Mouse (Mus musculus): ENCODE results near the gene Prrg2. TPM values are rescaled to one million over a fixed set of nuclear protein-coding genes. Genes with fewer than 3 reads are reported as not detected.
A peak's percentile ranks its signal among the peaks of the same experiment; 100 is the strongest.

The Prrg2 gene
- total RNA-seq, 1 experiment from 2014 or later: 19.2 TPM

DNA sequence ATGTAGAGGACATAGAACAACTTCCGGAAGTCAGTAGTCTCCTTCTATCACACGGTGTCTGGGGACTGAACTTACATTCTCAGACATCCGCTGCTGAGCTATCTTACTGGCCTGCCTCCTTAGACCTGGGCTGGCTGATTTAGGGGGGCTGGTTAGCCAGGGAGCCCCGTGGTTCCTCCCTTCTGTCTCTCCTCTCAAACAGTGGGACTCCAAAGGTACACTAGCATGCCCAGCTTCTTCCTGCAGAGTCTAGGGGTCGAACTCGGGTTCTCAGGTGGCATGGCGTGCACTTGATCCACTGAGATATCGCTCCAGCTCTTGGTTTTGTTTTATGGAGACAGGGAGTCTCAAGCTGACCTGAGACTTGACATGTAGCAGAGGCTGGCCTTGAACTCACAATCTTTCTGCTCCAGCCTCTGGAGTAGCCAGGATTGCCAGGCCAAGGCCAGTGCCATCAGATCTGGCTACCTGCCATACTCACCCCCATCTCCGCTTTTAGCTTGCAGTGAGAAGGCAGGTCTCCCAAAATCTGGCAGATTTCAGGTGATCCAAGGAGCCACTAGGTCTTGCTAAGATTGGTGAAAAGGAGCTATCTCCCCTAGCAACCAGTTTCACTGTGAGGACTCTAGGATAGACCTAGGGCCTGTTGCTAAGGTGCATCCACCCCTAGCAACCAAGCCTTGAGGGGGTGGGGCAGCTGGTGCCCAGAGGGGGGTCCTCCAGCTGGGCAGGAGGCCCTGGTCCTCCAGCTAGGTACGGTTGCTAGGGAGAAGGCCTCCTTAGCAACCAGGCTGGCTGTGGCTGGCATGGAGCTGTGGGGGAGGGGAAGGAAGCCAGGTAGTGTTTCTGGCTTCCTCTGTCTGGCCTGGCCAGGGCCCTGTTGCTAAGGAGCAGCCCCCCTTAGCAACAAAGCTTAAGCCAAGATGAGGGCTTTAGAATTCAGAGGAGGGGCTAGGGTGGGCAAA is 3.6 kb downstream of the Prrg2 start:
- no peak for DNase-seq

DNA sequence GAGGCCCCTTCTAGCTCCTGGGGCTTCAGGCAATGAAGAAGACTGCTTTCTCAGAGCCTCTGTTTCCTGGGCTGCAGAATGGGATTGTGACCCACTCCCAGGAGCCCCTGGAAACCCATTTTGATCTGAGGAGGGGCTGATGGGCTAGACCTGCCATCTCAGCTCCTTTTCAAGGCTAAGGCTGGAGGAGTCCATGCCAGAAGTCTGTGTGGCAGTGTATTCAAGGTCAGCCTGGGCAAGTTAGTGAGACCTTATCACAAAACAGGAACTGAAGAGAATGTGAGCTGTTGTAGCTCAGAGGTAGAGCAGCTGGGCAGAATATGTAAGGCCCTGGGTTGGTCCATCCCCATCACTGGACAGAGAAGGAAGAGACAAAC is 5.5 kb downstream of the Prrg2 start:
- no peak for DNase-seq

DNA sequence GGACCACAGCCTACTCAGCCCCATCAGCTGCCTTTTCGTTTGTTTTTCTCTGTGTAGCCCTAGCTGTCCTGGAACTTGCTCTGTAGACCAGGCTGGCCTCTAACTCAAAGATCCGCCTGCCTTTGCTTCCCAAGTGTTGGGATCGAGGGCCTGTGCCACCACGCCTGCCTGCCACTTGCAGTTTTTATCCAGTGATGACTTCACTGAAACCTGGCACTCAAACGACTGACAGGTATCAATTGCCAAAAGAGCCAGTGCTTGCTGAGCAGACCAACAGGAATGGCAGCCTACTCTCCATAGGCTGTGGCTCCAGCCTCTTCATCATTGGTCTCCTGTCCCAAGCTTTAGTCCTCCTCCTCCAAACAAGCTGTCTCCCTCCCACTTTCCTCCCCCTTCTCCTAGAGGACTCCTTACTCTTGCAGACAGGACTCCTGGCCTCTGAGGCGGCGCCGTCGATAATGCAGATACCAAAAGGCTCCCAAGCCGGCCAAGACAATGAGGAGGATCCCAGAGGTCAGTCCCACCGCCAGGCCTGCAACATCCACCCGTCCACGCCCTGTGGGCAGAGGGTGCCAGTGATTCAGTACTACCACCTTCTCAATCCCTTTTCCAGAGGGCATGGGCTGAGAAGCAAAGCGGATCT is 6.0 kb downstream of the Prrg2 start:
- no peak for DNase-seq

DNA sequence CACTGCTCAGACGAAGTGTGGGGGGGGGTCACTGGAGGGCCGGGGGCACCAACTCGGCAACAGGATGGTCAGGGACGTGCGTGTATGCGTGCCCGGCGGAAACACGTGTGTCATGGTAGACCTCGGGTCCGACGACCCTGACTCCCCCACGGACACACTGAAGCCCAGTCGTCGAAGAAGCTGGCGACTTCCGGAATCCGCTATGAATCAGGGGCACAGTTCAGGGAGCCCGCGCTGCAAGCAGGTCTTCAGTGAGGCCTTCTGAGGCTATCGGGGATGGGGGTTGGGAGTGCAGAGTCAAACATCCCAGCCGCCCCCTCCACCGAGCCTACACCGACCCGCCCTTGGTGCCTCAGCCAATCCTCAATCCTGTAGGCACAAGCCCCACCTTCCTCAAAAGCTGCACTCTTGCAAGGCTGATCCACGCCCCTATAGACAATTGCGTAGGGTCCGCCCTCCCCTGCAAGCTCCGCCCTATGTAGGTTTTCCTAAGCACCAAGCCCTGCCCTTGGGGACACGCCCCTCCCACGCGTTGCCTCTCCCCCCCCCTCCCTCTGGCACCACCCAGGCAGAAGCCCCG is 8.5 kb downstream of the Prrg2 start:
- peak; percentile 90 for DNase-seq

DNA sequence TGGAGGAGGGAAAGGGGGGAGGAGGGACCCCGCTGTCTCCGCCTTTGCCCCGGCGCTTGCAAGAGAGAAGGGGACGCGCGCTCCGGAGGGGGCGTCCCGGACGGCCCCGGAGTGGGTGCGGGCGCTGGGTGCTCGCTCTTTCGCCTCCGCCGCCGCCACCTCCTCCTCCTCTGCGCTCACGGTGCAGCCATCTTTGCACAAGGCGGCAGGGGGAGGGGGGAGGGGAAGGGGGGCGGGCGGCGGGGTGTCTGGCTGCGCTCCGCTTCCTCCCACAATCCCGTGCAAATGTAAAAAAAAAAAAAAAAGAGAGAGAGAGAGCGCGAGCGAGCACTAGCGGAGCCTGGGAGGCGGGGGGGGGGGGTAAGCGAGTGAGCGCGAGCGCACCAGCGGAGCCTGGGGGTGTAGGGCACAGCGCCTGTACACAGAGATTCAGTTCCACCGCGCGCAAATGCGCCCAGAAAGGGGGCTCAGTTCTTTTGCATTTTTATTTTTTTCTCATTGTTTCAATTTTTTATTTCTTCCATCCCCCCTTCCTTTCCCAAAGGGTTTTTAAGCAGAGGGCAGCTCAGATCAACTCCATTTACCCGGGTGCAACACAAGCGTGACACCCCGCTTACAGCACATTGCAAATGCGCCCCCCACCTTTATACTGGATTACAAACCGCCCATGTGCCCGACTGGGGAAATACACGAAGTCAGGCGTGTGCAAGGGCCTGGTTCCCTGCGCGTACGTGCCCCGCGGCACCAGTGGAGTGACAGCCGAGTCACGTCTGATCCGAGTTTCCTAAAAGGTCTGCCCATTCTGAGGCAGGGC is 9.2 kb downstream of the Prrg2 start:
- DNase-seq: peak; percentile 79

DNA sequence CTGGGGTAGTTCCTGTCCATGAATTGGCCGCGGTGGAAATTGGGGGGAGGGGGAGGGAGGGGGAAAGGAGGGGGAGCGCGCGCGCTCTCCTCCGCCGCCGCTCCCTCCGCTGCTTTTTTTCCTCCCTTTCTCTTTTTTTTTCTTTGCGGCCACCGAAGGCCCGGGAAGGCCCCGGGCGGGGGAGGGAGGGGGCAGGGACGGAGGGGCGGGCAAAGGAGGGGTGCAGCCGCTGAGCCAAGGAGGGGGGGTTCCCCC is 9.7 kb downstream of the Prrg2 start, which contains the start of gene Prr12:
Gene Prr12 (minus strand): TSS at position 20 of the 255 bp plus-strand sequence.
- no peak for DNase-seq

DNA sequence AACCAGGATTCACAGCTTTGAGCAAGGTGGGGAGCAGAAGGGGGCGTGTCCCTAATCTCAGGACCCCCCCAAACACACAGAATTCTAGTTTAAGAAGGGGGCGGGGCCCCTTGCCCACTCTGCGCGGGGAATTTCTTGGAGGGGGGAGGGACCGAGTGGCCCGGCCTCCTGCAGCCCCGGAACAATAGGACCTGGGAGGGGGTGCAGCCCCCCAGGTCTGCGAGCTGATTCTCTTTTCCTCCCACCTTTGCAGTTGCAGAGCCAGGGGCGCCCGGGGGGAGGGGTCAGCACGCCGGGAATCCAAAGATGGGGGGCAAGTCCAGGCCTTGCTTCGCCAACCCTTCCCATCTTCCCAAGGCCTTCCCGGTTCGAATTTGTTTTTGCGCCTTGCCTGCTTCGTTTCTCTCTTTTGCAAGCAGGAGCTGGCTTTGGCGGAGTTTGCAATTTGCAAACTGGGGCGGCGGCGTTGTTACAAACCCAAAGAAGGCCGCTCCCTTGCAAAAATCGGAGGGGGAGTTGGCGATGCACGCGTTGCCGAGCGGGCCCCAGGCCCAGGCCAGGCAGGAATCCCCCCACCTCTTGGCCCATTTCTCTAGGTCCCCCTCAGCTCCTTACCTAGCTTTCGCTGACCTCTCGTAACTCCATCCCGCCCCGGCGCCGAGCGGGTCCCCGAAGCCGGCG is 10.2 kb downstream of the Prrg2 start:
- no peak for DNase-seq

DNA sequence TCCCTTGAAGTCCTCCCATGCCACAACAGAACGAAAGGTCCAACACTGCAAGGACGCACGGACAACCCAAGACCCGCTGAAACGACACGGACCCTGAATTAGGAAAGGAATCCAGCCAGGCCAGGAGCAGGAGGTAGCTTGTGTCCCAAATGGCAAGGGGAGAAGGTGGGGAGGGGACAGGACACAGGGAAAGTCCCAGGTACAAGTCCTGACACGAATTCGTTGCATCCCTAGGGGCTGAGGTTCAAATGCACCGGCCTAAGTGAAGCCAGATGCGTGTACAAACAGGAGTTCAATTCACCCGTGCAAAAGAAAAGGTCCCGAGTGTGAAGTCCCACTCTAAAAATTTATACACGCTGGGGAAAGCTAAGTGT is 10.9 kb downstream of the Prrg2 start:
- no peak for DNase-seq

DNA sequence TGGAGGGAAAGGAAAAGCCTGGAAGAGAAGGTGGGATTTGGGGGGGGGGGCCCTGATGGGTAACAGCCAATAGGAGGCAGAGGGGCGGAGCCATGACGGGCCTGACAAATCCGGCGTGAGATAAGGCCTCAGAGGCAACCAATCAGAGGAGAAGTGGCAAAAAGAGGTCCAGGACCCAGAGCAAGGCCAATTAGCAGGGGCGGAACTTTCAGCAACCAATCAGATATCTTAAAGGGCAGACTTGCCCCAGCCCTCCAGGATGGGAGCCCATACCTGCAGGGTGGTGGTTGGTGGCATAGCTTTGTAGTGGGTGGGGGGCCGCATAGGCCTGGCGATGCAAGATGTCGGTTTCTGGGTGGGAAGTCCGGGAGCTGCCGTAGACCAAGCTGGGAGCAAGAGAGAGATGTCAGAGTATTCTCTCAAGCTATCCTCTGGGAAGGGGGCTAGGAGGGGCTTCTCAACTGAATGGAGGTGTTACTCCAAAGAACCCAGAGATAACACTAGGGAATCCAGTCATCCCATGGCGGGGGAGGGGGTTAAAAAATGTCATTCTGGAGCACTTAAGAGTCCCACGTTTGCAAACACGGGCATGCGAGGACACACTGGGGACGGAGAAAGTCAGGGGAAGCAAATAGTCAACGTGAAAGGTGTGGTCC is 11.4 kb downstream of the Prrg2 start:
- DNase-seq: peak; percentile 75

DNA sequence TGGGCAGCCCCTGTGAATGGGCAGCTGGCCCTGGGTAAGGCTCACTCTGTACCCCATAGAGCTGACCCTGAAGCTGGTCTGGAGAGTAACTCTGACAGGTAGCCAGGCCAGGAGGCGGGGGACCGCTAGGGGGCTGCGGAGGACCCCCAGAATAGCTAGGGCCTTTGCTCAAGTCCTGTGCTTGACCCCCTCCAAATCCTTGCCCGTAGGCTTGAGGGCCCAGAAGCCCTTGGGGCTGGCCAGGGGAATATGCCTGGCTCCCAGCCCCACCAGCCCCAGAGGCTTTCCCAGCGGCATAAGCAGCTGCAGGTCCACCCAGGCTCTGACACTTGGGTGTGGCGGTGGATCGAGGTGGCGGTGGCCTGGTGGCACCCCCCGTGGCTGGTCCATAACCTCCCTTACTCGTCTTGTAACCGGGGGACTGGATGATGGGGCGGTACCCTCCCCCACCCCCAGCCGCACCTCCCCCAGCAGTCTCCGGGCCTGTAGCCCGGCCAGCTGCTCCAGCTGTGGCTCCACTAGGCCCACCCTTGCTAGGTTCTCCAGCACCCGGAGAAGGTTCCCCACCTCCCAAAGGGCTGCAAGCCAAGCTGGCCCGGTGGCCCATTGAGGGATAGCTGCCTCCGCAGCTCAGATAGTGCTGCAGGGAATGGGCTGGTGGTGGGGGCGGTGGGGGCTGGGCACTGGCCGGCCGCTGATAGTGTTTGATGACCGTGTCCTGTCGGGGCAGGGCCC is 13.4 kb downstream of the Prrg2 start:
- no peak for DNase-seq

DNA sequence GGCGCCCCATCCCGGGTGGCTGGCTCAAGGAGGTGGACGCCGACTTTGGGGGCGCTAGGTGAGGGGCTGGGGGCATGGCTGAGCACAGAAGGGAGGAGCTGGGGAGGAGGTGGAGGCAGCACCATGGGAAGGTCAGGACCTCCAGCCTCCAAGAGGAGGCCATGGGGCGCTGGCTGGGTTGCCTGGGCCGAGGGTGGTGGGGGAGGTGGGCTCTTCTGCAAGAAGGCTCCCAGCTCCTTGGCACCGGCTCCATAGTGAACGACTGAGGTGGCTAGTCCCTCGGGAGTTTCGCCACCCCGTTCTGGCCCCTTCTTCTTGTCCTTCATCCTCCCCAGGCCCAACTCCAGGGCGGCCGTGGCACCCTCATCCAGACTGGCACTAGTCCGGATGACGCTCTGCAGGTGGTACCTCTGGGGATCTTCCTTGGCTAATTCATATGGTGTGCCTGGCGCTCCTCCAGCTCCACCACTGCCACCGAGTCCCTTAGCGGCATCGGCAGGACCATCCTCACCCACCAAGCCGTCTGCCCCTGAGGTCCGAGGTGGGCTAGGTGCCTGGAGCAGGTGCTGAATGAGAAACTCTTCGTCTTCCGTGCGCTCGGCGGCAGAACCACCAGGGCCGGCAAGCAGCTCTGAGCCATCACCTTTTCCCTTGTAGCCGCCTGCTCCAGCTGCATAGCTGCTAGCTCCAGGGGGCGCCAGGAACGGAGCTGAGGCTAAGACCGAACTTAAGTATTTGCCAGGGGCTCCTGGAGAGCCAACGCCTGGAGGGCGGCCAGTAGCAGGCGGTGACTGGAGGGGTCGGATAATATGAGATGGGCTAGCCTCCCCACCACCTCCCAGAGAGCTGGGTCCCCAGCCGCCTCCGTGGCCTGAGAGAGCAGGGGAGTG is 14.2 kb downstream of the Prrg2 start:
- DNase-seq: no peak

DNA sequence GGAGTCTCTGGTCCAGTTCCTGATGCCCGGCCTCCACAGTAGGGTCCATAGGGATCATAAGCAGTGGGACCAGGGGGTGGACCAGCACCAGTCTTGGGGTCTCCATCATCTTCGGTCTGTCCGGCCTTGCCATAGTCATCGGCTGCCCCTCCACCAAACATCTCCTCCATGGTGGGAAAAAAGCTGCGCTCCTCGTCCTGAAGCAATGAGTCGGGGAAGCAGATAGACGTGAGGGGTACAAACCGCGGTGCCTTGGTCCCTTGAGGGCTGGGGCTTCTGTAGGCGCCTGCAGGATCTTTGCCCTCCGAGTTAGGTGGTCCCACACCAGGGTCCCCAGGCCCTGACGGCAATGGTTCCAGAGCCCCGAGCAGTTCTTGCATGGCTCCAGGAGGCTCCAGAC is 15.0 kb downstream of the Prrg2 start:
- DNase-seq: no peak

DNA sequence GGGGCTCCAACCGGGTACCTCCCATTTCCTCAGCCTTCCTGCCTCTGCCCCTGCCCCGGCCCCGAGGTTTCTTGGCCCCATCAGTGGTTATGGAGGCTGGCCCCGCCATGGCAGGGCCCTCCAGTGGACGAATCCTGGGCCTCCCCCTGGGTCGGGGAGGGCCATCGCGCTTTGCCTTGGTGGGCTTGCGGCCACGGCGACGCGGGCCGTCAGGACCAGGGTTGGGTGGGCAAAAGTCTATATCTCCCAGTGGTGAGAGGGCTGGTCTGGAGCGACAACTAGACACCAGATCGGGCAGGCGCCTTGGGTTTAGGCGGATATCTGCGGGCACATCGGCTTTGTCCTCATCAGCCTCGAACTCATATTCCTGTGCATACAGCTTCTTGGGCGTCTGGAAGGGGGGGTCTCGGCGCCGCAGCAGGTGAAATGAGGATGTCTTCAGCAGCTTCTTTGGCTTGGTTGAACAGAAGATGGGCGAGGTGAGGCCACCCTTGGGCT is 15.6 kb downstream of the Prrg2 start:
- no peak for DNase-seq

DNA sequence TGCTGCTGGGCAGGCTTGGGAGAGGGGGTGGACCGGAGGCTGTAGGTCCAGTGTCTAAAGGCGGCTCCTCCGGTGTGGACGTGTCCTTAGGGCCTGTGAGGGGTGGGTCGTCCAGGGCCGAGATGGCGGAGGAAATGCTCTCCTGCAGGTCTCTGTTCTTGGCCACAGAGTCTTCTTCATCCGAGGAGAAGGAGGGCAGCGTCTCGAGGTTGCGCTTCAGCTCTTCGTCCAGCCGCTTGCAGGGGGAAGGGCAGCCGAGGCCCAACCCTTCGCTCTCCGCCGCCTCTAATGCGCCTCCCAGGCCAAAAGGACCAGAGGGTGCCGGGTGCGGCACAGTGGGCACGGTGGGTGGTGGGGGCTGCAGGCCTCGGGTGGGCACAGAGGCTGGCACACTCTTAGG is 16.7 kb downstream of the Prrg2 start:
- DNase-seq: no peak

DNA sequence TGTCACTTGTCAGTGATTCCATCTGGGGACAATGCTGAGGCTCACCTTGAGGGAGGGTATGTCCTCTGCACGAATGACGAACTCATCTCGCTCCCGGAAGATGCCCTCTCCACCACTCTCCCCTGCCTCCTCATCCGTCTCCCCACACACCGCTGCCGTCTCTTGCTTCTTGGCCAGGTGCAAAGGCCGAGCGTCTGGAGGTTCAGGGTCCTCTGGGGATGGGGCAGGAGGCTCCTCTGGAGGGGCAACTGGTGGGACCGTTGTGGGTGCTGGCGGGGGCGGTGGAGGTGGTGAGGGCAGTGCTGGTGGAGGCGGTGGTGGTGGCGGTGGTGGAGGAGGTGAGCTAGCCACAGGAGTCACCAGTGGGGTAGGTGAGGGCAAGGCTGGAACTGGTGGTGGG is 19.2 kb downstream of the Prrg2 start:
- no peak for DNase-seq

DNA sequence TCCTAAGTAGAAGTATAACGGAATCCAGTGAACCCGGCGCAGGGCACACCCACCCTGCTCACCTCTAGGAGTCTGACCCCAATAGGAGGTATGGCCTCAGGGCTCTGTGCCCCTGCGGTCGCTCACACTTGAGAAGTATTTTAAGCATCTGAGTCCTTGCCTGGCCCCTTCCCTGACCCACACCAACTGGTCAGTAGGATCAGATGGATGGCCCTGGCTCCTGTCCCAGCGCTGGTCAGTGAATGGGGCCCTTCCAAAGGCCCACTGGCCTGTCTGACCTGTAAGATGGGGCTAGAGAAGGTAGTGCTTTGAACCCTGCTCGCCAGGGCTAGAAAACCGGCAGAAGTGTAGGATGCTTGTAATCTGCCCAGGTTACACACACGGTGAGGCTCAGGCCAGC is 21.6 kb downstream of the Prrg2 start:
- no peak for DNase-seq

DNA sequence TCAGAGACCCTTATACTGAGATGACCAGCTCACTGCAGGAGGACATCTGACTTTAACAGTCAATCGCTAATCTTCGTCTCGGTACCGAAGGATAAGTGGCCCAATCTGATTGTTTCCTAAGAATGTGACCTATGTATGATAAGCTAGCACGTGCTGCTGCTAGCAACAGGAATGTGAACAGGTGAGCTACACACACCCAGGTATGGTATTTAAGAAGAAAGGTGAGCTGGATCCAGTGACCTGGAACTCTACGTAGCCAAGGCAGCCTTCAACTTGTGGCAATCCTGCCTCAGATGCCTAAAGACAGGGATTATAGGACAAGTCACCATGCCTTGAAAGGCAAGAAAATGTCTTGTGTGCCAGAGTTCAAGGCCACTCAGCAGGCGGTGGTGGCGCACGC is 24.1 kb downstream of the Prrg2 start:
- DNase-seq: no peak

DNA sequence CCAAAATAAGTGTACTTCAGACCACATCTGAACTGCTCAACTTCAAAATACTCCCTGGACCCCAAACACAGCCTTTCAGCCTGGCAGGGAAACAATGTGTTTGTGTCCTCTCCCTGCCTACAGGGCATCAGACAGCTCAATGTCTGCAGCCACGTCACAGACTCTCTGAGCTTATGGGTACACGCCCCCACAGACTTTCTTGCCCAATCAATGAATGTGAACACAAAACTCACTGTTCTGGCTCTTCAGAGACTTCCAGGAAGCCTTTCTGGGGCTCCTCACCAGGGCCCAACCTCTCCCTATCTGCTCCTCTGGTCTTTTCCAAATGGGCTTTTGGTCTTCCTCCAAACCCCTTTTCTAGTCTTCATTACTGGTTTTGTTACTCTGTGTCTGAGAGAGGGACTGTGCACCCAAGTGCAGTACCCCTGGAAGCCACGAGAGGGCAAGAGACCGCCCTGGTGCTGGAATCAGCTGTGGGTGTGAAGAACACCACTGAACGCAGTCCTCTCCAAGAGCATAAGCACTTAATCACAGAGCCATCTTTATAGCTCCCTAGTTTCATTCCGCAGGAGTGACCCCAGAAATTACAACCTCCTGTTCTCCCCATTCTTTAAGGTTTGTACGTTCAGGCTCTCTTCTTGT is 24.6 kb downstream of the Prrg2 start:
- DNase-seq: peak; percentile 67

DNA sequence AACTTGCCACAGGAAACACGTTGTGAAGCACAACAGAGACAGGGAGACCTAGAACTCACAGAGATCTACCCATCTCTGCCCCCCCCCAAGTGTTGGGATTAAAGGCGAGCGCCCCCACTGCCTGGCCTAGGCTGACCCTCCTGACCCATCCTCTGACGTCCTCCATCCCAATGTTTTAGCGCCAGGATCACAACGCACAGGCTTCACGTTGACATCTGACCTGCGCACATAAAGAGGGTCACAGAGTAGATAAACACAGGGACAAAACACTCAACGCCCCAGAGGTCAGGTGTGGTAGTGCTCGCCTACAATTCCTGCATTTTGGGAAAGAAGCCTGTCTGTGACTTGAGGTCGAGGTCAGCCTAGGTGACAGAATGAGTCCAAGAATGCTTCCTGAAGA is 25.8 kb downstream of the Prrg2 start:
- no peak for DNase-seq
